Mouse (Mus musculus): ENCODE data around the gene Ankrd53. TPM values are rescaled to one million over a fixed set of nuclear protein-coding genes. Genes with fewer than 3 reads are reported as not detected.

Ankrd53 gene
- polyA plus RNA-seq, 1 experiment from 2014 or later: 0.13 TPM

DNA sequence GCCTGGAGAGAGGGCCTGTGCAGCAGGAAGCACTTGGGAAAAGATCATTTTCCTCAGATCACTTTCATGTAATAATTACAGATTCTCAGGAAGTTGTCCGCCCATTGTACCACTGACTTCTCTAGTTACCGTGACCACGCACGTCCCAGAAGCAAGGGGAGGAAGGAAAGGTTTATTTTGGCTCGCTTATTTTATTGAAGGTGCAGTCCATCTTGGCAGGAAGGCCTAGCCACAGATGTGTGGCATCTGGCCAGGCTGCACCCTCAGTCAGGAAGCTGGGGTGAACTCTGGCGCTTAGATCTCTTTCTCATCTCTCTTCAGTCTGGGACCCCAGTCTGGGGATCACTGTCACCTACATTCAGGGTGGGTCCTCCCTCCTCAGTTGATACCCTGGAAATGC lies 23.8 kb upstream of the Ankrd53 start:
- Histone ChIP-seq H3K27ac (no peak overlapping the region), H3K9me3 (replicated peaks) (peaks cover 9% of the 10 kb centered on the region; the same call in 1 of the 2 replicates), H3K36me3 (ENCODE audit: poor library complexity, severe bottlenecking) (no peaks in the 10 kb centered on the region), H3K9ac (no peak overlapping the region), H3K4me3 (no peak overlapping the region), H3K4me1 (no peaks in the 10 kb centered on the region), H3K4me2 (no peak overlapping the region), H3K27me3 (peaks cover 4% of the 10 kb centered on the region; the same call in 1 of the 2 replicates)
- WGBS: 82% methylated on average over 6 of the region's 6 CpGs
- no peak for ATAC-seq

DNA sequence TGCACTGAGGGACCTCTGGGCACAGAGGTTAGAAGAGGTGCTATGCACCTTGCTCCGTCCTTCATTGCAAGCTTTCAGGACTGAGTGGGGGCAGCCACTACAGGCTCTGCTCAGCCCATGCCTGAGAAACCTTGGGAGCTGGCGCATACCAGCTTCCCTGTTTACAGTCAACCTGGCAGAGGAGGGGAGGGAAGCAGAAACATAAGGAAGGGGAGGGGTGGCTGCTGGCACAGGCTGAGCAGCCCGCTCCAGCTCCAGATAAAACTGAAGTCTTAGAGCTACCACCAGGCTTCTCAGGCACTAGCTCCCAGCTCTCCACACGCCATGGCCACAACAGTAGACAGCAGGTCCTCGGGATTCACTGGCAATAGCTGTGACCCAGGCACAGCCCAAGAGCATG lies 19.7 kb upstream of the Ankrd53 start, which contains the start of gene Atp6v1b1:
Gene Atp6v1b1 (plus strand): TSS at position 230 of the 400 bp plus-strand sequence.
- Histone ChIP-seq H3K27ac (no peak within 1 kb of the TSS), H3K36me3 (ENCODE audit: poor library complexity, severe bottlenecking) (no peaks in the 10 kb centered on the region), H3K9me3 (replicated peaks) (no peaks in the 10 kb centered on the region), H3K4me2 (no peak within 1 kb of the TSS), H3K4me1 (0 out of 2 replicates have a peak, but pooled peaks cover 2% of the 10 kb centered on the region), H3K4me3 (no peak within 1 kb of the TSS), H3K27me3 (peaks cover 6% of the 10 kb centered on the region; the same call in 1 of the 2 replicates), H3K9ac (no peak within 1 kb of the TSS)
- WGBS: 62% methylated on average over 5 of the region's 5 CpGs
- ATAC-seq: peak; percentile 24; the same call in 1 of the 2 replicates

DNA sequence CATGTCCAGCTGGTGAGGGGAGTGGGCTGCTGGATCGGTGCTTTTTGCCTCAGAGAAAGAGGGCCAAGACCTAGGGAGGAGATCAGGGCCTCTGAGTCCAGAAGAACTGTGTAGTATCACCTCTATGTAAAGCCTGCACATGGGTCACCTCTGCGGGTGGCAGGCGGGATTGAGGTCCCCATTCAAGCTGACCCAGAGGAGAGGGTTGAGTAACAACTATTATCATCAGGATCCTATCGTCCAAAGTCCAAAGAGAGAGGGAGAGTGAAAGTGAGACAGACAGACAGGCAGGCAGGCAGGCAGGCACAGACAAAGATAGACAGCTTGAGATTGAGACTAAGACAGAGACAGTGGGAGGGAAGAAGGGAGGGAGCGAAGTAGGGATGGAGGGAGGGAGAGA lies 19.2 kb upstream of the Ankrd53 start:
- Histone ChIP-seq H3K4me1 (0 out of 2 replicates have a peak, but pooled peaks cover 2% of the 10 kb centered on the region), H3K27me3 (peaks cover 6% of the 10 kb centered on the region; the same call in 1 of the 2 replicates), H3K4me2 (no peak overlapping the region), H3K9ac (no peak overlapping the region), H3K36me3 (ENCODE audit: poor library complexity, severe bottlenecking) (no peaks in the 10 kb centered on the region), H3K27ac (no peak overlapping the region), H3K4me3 (no peak overlapping the region), H3K9me3 (replicated peaks) (no peaks in the 10 kb centered on the region)
- no peak for ATAC-seq
- WGBS: 52% methylated on average over 5 of the region's 5 CpGs

DNA sequence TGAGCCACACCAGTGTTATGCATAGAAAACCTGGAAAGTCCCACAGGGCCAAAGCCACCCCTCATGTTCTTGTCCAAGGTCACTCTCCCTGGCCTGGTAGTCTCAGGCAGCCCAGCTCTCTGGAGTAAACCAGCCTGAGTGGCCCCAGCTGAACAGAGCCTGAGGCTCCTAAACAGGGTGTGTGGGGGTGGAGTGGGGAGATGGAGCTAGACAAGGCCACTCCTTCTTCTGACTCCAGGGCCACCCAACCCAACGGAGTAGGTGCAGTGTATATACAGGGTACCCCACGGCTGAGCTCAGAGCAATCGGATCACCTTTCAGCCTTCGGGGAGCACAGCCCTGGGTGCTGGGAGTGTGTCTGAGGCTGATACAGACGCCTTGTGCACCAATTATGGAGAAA lies 18.3 kb upstream of the Ankrd53 start:
- Histone ChIP-seq H3K4me2 (no peak overlapping the region), H3K9me3 (replicated peaks) (no peaks in the 10 kb centered on the region), H3K9ac (no peak overlapping the region), H3K36me3 (ENCODE audit: poor library complexity, severe bottlenecking) (no peaks in the 10 kb centered on the region), H3K4me3 (no peak overlapping the region), H3K27me3 (peaks cover 8% of the 10 kb centered on the region), H3K4me1 (0 out of 2 replicates have a peak, but pooled peaks cover 2% of the 10 kb centered on the region), H3K27ac (no peak overlapping the region)
- 65% methylated on average over 5 of the region's 5 CpGs for WGBS
- ATAC-seq: no peak

DNA sequence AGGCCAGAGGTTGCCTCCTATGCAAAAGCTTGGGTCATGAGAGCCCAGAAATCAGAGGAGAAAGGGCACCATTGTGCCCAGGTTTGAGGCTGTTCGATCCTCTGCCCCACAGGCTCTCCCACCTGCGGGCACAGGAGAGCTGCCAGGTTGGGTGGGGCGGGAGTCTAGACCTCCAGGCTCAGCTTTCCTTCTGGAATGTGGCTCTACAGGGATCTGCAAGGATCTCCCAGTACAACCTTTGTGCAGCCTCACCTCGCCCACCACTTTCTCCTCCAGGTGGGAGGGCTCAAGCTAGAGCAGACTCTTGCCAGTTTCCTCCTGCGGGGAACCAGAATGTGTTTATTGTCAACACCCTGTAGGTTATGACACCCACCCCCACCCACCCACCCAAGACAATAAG lies 17.9 kb upstream of the Ankrd53 start:
- Histone ChIP-seq H3K9ac (no peak overlapping the region), H3K4me2 (no peak overlapping the region), H3K27ac (no peak overlapping the region), H3K36me3 (ENCODE audit: poor library complexity, severe bottlenecking) (no peaks in the 10 kb centered on the region), H3K9me3 (replicated peaks) (no peaks in the 10 kb centered on the region), H3K4me1 (0 out of 2 replicates have a peak, but pooled peaks cover 2% of the 10 kb centered on the region), H3K27me3 (peaks cover 10% of the 10 kb centered on the region), H3K4me3 (no peak overlapping the region)
- ATAC-seq: no peak
- 74% methylated on average over 5 of the region's 5 CpGs for WGBS

DNA sequence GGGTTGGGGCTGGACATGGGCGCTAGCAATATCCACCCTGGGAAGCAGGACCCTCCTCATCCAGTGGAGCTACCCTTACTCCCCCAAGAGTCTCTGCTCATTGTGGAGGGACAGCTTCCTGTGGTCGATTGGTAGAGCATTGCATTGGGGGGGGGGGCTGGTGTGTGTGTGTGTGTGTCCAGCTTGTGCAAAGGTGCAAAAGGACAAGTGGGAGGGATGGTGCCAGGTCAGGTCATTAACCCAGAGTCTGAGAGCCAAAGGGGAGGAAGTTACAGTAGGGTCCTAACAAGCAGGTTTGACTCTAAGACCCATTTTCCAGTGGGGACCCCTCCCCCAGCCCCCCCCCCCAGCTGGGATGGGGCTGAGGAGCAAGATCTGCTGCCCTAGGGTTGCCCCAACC lies 17.0 kb upstream of the Ankrd53 start:
- H3K27ac ChIP-seq: no peak overlapping the region
- WGBS: 43% methylated on average over 2 of the region's 2 CpGs
- H3K4me1 ChIP-seq: 0 out of 2 replicates have a peak, but pooled peaks cover 2% of the 10 kb centered on the region
- peaks cover 10% of the 10 kb centered on the region for H3K27me3 ChIP-seq
- H3K4me2 ChIP-seq: no peak overlapping the region
- no peaks in the 10 kb centered on the region for H3K36me3 ChIP-seq (ENCODE audit: poor library complexity, severe bottlenecking)
- no peak overlapping the region for H3K4me3 ChIP-seq
- H3K9ac ChIP-seq: no peak overlapping the region
- no peaks in the 10 kb centered on the region for H3K9me3 ChIP-seq (replicated peaks)
- no peak for ATAC-seq

DNA sequence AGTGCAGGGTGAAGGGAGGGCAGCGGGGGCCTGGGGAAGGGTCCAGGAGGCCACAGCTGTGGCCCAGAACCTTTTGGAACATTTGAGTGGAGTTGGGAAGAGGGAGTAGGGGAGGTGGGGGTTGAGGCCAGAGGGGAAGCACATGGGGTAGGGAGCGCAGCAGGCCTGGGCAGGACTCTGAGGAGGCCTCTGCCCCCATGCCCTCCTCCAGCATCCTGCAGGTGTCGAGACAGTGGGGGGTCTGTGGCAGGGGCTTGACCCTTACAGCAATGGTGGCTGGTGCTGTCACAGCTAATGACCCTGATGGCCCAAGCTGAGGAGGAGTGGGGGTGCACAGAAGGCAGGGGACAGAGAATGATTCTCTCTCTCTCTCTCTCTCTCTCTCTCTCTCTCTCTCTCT lies 13.2 kb upstream of the Ankrd53 start:
- Histone ChIP-seq H3K27me3 (peaks cover 27% of the 10 kb centered on the region), H3K9ac (no peak overlapping the region), H3K27ac (no peak overlapping the region), H3K4me2 (no peak overlapping the region), H3K4me3 (no peak overlapping the region), H3K36me3 (ENCODE audit: poor library complexity, severe bottlenecking) (no peaks in the 10 kb centered on the region), H3K4me1 (0 out of 2 replicates have a peak, but pooled peaks cover 2% of the 10 kb centered on the region), H3K9me3 (replicated peaks) (no peaks in the 10 kb centered on the region)
- no peak for ATAC-seq
- 55% methylated on average over 3 of the region's 3 CpGs for WGBS

DNA sequence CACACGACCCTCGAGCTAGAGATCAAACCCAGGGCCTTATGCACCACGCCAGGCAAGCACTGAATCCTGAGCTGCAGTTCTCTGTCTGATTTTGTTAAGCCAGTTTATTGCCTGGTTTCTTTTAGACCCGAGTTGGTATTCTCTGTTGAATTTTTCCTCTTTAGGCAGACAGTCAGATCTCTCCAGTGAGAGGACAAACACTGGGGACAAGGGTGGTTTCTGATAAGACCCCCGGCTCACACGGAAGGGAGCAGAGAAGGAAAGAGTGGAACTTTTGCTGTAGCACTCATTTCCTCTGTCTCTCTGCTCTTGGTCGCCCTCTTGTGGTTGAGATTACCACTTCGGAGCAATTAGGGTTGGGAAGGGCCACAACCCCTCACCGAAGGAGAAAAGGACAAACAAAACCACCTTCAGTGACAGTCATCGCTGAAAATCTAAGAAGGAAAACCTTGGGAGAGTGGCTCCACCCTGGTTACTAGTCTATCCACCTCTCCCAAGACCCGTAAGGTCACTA lies 12.2 kb upstream of the Ankrd53 start:
- Histone ChIP-seq H3K4me3 (no peak overlapping the region), H3K4me2 (no peak overlapping the region), H3K27ac (no peak overlapping the region), H3K9ac (no peak overlapping the region), H3K9me3 (replicated peaks) (no peaks in the 10 kb centered on the region), H3K4me1 (0 out of 2 replicates have a peak, but pooled peaks cover 2% of the 10 kb centered on the region), H3K27me3 (peaks cover 27% of the 10 kb centered on the region), H3K36me3 (ENCODE audit: poor library complexity, severe bottlenecking) (no peaks in the 10 kb centered on the region)
- ATAC-seq: no peak
- WGBS: 8% methylated on average over 11 of the region's 11 CpGs

DNA sequence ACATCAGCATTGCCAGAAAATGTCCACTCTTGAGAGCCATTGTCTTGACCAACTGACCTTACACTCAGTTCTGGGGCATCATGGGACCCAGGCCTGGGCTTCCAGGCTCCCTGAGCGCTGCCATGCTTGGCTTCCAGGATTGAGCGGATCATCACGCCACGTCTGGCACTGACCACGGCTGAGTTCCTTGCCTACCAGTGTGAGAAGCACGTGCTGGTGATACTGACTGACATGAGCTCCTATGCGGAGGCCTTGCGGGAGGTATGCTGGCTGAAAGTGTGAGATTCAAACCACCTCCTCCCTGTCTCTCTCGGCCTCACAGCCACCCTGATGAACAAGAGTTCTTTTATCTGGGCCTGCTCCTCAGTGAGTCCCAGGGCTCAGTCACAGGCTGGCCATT lies 6.4 kb upstream of the Ankrd53 start:
- Histone ChIP-seq H3K4me2 (no peak overlapping the region), H3K4me1 (peaks cover 7% of the 10 kb centered on the region; the same call in 1 of the 2 replicates), H3K27me3 (peaks cover 61% of the 10 kb centered on the region), H3K4me3 (no peak overlapping the region), H3K27ac (no peak overlapping the region), H3K9ac (no peak overlapping the region), H3K36me3 (ENCODE audit: poor library complexity, severe bottlenecking) (no peaks in the 10 kb centered on the region), H3K9me3 (replicated peaks) (no peaks in the 10 kb centered on the region)
- WGBS: 76% methylated on average over 9 of the region's 9 CpGs
- ATAC-seq: no peak

DNA sequence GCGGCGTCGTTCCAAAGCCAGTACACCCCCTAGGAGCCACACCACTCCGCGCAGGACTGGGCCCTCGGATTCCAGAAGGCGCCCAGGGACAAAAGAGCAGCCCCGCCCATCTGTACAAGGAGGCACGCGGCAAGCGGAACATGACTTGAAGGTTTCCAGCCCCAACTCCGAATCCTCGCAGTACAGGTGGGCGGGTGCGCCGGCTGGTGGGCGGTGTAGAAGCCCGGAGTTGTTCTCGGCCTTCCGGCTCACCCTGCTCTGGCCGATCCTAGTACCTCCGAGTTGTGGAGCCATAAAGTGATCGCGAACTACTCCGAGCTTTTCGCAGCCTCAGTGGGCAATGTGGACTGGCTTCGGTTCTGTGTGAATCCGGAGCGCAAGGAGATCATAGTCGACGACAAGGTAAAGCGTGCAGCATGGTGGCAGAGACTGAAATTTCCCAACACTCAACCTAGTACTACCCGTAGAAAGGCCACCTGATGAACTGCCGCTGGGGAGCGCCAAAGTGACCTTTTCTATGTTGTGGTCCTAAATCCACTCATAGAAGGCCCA lies 512 bp downstream of the Ankrd53 start:
- no peak overlapping the region for H3K27ac ChIP-seq
- peaks cover 15% of the 10 kb centered on the region for H3K4me1 ChIP-seq
- H3K4me3 ChIP-seq: peak overlapping the region; percentile 28
- peak overlapping the region; percentile 60 for H3K4me2 ChIP-seq
- H3K9ac ChIP-seq: peak overlapping the region; percentile 43; the same call in 1 of the 2 replicates
- ATAC-seq: peak; percentile 43; the same call in 1 of the 2 replicates
- no peaks in the 10 kb centered on the region for H3K36me3 ChIP-seq (ENCODE audit: poor library complexity, severe bottlenecking)
- under 1% methylated on average over 35 of the region's 35 CpGs for WGBS
- H3K27me3 ChIP-seq: peaks cover 63% of the 10 kb centered on the region
- no peaks in the 10 kb centered on the region for H3K9me3 ChIP-seq (replicated peaks)

DNA sequence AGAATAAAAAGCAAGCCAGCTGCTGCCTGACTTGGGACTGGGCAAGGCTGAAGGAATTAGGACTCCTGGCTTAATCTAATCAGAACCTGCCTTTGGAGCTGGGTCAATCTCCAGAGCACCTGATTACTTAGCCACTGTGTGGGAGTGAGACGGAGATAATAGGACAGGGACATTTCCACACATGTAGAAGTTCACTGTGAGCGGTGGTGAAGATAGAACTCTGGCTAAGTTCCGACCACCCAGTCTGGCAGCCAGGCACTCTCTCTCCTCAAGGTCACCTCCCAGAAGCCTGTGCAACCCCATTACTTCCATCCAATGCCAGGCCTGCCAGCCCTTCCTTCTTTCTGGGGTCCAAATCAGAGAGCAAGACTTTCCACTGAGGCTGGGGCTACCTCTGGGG lies 4.5 kb downstream of the Ankrd53 start:
- Histone ChIP-seq H3K36me3 (ENCODE audit: poor library complexity, severe bottlenecking) (peaks cover 38% of the 10 kb centered on the region), H3K27ac (no peak overlapping the region), H3K27me3 (peaks cover 30% of the 10 kb centered on the region), H3K4me1 (peaks cover 10% of the 10 kb centered on the region), H3K9me3 (replicated peaks) (no peaks in the 10 kb centered on the region), H3K4me3 (no peak overlapping the region), H3K9ac (no peak overlapping the region), H3K4me2 (no peak overlapping the region)
- no peak for ATAC-seq
- WGBS: 94% methylated on average over 3 of the region's 3 CpGs

DNA sequence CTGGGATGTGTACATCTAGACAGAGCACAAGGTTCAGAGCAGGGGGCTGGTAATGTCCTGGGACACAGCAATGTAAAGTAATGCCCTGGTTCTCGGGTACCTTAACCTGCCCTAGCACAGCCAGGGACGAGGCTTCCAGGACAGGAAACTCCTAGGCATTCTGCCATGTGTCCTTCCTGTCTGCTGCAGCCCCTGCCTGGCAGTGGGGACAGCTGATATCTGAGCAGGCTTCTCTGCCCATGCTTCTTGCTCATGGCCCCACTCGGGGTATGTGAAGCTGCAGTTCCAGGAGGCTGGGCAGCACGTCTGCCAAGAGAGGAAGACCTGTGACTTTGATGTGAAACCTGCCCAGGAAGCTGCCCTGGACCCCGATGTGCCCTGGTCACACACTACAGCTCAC lies 6.0 kb downstream of the Ankrd53 start:
- H3K9ac ChIP-seq: no peak overlapping the region
- H3K4me2 ChIP-seq: no peak overlapping the region
- H3K4me3 ChIP-seq: no peak overlapping the region
- H3K27ac ChIP-seq: no peak overlapping the region
- peaks cover 46% of the 10 kb centered on the region for H3K36me3 ChIP-seq (ENCODE audit: poor library complexity, severe bottlenecking)
- H3K9me3 ChIP-seq (replicated peaks): no peaks in the 10 kb centered on the region
- H3K27me3 ChIP-seq: peaks cover 15% of the 10 kb centered on the region
- H3K4me1 ChIP-seq: peaks cover 2% of the 10 kb centered on the region; the same call in 1 of the 2 replicates
- no peak for ATAC-seq
- 83% methylated on average over 5 of the region's 5 CpGs for WGBS
